Mouse (Mus musculus): Measurements from ENCODE around the gene Fgfr2.

Fgfr2 gene

GRCm38 (mm10) chr7:130969507-130969906 lies 2153.6 kb downstream of the Fgfr2 start:
- DNase-seq (ENCODE audit: low spot score): no peak

GRCm38 (mm10) chr7:130969076-130969475 lies 2154.1 kb downstream of the Fgfr2 start:
- no peak for DNase-seq (ENCODE audit: low spot score)

GRCm38 (mm10) chr7:130968537-130968936 lies 2154.6 kb downstream of the Fgfr2 start:
- no peak for DNase-seq (ENCODE audit: low spot score)

GRCm38 (mm10) chr7:130967901-130968300 lies 2155.2 kb downstream of the Fgfr2 start:
- no peak for DNase-seq (ENCODE audit: low spot score)

- DNase-seq (ENCODE audit: low spot score): no peak
Measured at GRCm38 (mm10) chr7:130966876-130967275, 2156.3 kb downstream of the Fgfr2 start.

- DNase-seq (ENCODE audit: low spot score): no peak
Measured at GRCm38 (mm10) chr7:130966451-130966850, 2156.7 kb downstream of the Fgfr2 start.

- DNase-seq (ENCODE audit: low spot score): peak; percentile 54
Measured at GRCm38 (mm10) chr7:130965909-130966365, 2157.2 kb downstream of the Fgfr2 start.

GRCm38 (mm10) chr7:130965396-130965795 lies 2157.8 kb downstream of the Fgfr2 start:
- no peak for DNase-seq (ENCODE audit: low spot score)

- DNase-seq (ENCODE audit: low spot score): no peak
Measured at GRCm38 (mm10) chr7:130964686-130965085, 2158.5 kb downstream of the Fgfr2 start.

GRCm38 (mm10) chr7:130961429-130961828 lies 2161.7 kb downstream of the Fgfr2 start:
- DNase-seq (ENCODE audit: low spot score): no peak

GRCm38 (mm10) chr7:130959868-130960267 lies 2163.3 kb downstream of the Fgfr2 start:
- peak; percentile 54 for DNase-seq (ENCODE audit: low spot score)

- DNase-seq (ENCODE audit: low spot score): no peak
Measured at GRCm38 (mm10) chr7:130958551-130958950, 2164.6 kb downstream of the Fgfr2 start.

GRCm38 (mm10) chr7:130954177-130954601 lies 2169.0 kb downstream of the Fgfr2 start:
- DNase-seq (ENCODE audit: low spot score): peak; percentile 54

GRCm38 (mm10) chr7:130953376-130953775 lies 2169.8 kb downstream of the Fgfr2 start:
- no peak for DNase-seq (ENCODE audit: low spot score)

GRCm38 (mm10) chr7:130951004-130951403 lies 2172.1 kb downstream of the Fgfr2 start:
- no peak for DNase-seq (ENCODE audit: low spot score)

GRCm38 (mm10) chr7:130950482-130950881 lies 2172.7 kb downstream of the Fgfr2 start:
- DNase-seq (ENCODE audit: low spot score): no peak

- peak; percentile 48 for DNase-seq (ENCODE audit: low spot score)
Measured at GRCm38 (mm10) chr7:130949331-130949751, 2173.8 kb downstream of the Fgfr2 start.

GRCm38 (mm10) chr7:130948563-130949208 lies 2174.5 kb downstream of the Fgfr2 start:
- no peak for DNase-seq (ENCODE audit: low spot score)

GRCm38 (mm10) chr7:130946303-130946702 lies 2176.8 kb downstream of the Fgfr2 start:
- no peak for DNase-seq (ENCODE audit: low spot score)

GRCm38 (mm10) chr7:130945730-130946129 lies 2177.4 kb downstream of the Fgfr2 start:
- DNase-seq (ENCODE audit: low spot score): no peak

GRCm38 (mm10) chr7:130944766-130945475 lies 2178.2 kb downstream of the Fgfr2 start:
- DNase-seq (ENCODE audit: low spot score): no peak

- no peak for DNase-seq (ENCODE audit: low spot score)
Measured at GRCm38 (mm10) chr7:130943280-130943895, 2179.8 kb downstream of the Fgfr2 start.

GRCm38 (mm10) chr7:130940733-130941132 lies 2182.4 kb downstream of the Fgfr2 start:
- no peak for DNase-seq (ENCODE audit: low spot score)

Measured in layer of hippocampus, adult 11-12 months (tissue).